Mouse (Mus musculus) liver, postnatal 0 days (tissue): Measurements from ENCODE around the gene Fscn2.

ENCODE experiments used
- CTCF ChIP-seq: sonication (generic); IDR thresholded peaks from 2 replicates; pipeline ENCODE4 v1.5.1; 2016; ENCODE audit warnings: antibody characterized with exemption, low read depth
- EP300 ChIP-seq: IDR thresholded peaks from 2 replicates; pipeline ENCODE4 v1.6.1; 2016; ENCODE audit warnings: antibody characterized with exemption, low read depth, mild to moderate bottlenecking

GRCm38 (mm10) chr11:120320156-120320555 lies 41.2 kb upstream of the Fscn2 start:
- TF ChIP-seq CTCF (no peak), EP300 (no peak)
